Mouse (Mus musculus) forebrain, postnatal 0 days (tissue): ENCODE measurements at regions not wholly inside any gene's neighbourhood (a gene's known extent, or its start where the extent isn't known, plus 50 kb on each side); places are given as distances from the start of the nearest gene placed in this dataset.

Experiments used
- ATAC-seq: fragments of 200-750 bp; cut with Nextera tagmentation; 2 replicates; pipeline ENCODE4 v1.8.0; 2017; ENCODE audit warnings: mild to moderate bottlenecking, moderate library complexity
- DNase-seq: peaks from one replicate; pipeline ENCODE4 v3.0.0-alpha.2; 2015
- H3K27ac ChIP-seq: fragments of 300-500 bp; sonication (generic); 2 replicates; pipeline ENCODE4 v1.5.1; 2014; ENCODE audit warnings: low read depth, mild to moderate bottlenecking, antibody characterized with exemption, low read length, moderate library complexity, mixed read lengths
- H3K27me3 ChIP-seq: fragments of 300-500 bp; sonication (generic); 2 replicates; pipeline ENCODE4 v1.6.1; 2014; ENCODE audit warnings: mild to moderate bottlenecking, low read length, mixed read lengths; ENCODE audit not compliant: insufficient read depth
- H3K36me3 ChIP-seq: fragments of 300-500 bp; sonication (generic); 2 replicates; pipeline ENCODE4 v1.6.1; 2014; ENCODE audit warnings: mild to moderate bottlenecking, moderate library complexity; ENCODE audit not compliant: insufficient read depth
- H3K4me1 ChIP-seq: fragments of 300-500 bp; sonication (generic); 2 replicates; pipeline ENCODE4 v1.6.1; 2014; ENCODE audit warnings: antibody characterized with exemption; ENCODE audit not compliant: insufficient read depth
- H3K4me2 ChIP-seq: fragments of 300-500 bp; sonication (generic); 2 replicates; pipeline ENCODE4 v1.6.1; 2014; ENCODE audit warnings: low read depth, mild to moderate bottlenecking, moderate library complexity
- H3K4me3 ChIP-seq: fragments of 300-500 bp; sonication (generic); 2 replicates; pipeline ENCODE4 v1.5.1; 2014; ENCODE audit warnings: low read depth, low read length, mixed read lengths
- H3K9ac ChIP-seq: fragments of 300-500 bp; sonication (generic); 2 replicates; pipeline ENCODE4 v1.6.1; 2014; ENCODE audit warnings: mild to moderate bottlenecking
- H3K9me3 ChIP-seq: fragments of 300-500 bp; sonication (generic); 2 replicates; pipeline ENCODE4 v1.6.1; 2016; ENCODE audit warnings: low read length
- CTCF ChIP-seq: sonication (generic); IDR thresholded peaks from 2 replicates; pipeline ENCODE4 v1.5.1; 2016; ENCODE audit warnings: antibody characterized with exemption, control low read depth, low read depth
- WGBS: fragments of 180-500 bp; shearing (Covaris S2); extraction: QIAGEN DNeasy Blood & Tissue Kit; methylation state at CpG from one replicate; pipeline ENCODE4 v1.1.7; 2014; 5-methylcytosine and 5-hydroxymethylcytosine counted together

DNA sequence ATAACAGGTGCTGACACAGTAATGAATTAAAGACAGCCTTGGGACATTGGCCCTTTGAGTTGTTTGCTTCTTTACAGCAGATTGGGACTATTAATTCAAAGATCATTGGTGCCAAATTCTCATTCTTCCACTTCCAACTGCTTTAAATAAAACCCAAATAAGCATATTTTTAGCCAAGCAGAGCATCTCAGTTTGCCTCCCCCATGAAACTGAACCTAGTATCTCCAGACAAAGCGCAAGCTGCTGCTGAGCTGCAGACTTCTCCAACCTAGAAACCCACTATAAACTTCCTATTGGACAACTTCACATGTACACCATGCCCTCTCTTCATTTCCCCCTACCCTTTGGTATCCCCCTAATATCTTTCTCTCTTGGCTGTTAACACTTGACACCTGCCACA is 564.6 kb upstream of the Gm21961 start:
- no peak for TF ChIP-seq CTCF
- no peaks in the 10 kb centered on the region for H3K9me3 ChIP-seq
- no peaks in the 10 kb centered on the region for H3K36me3 ChIP-seq
- H3K4me2 ChIP-seq: no peak overlapping the region
- ATAC-seq (no peak), DNase-seq (no peak)
- H3K9ac ChIP-seq: no peak overlapping the region
- WGBS: 84% methylated on average over 1 of the region's 1 CpGs
- H3K4me3 ChIP-seq: no peak overlapping the region
- H3K4me1 ChIP-seq: no peaks in the 10 kb centered on the region
- H3K27ac ChIP-seq: no peak overlapping the region
- H3K27me3 ChIP-seq: no peaks in the 10 kb centered on the region

DNA sequence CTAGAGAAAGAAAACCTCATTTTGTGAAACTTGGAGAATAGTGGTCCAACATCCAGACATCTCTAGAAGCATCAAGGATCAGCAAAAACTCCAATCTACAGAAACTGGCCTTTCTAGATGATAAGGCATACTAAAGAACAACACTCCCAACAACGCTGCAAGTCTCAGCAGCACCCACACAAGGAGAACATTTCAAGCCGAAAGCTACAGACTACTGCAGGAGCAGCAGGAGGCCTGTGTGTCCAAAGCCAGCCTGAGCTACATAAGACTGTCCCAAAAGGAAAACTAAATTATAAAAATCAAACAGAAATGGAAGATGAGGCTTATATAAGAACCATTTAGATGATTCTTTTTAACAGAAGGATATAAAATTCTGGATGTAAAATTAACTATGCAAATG is 553.2 kb upstream of the Gm21961 start:
- no peak overlapping the region for H3K9ac ChIP-seq
- 83% methylated on average over 2 of the region's 2 CpGs for WGBS
- H3K4me2 ChIP-seq: no peak overlapping the region
- no peaks in the 10 kb centered on the region for H3K4me1 ChIP-seq
- no peaks in the 10 kb centered on the region for H3K9me3 ChIP-seq
- H3K4me3 ChIP-seq: no peak overlapping the region
- no peak for TF ChIP-seq CTCF
- no peak for ATAC-seq
- no peaks in the 10 kb centered on the region for H3K27me3 ChIP-seq
- DNase-seq: no peak
- H3K36me3 ChIP-seq: no peaks in the 10 kb centered on the region
- no peak overlapping the region for H3K27ac ChIP-seq

DNA sequence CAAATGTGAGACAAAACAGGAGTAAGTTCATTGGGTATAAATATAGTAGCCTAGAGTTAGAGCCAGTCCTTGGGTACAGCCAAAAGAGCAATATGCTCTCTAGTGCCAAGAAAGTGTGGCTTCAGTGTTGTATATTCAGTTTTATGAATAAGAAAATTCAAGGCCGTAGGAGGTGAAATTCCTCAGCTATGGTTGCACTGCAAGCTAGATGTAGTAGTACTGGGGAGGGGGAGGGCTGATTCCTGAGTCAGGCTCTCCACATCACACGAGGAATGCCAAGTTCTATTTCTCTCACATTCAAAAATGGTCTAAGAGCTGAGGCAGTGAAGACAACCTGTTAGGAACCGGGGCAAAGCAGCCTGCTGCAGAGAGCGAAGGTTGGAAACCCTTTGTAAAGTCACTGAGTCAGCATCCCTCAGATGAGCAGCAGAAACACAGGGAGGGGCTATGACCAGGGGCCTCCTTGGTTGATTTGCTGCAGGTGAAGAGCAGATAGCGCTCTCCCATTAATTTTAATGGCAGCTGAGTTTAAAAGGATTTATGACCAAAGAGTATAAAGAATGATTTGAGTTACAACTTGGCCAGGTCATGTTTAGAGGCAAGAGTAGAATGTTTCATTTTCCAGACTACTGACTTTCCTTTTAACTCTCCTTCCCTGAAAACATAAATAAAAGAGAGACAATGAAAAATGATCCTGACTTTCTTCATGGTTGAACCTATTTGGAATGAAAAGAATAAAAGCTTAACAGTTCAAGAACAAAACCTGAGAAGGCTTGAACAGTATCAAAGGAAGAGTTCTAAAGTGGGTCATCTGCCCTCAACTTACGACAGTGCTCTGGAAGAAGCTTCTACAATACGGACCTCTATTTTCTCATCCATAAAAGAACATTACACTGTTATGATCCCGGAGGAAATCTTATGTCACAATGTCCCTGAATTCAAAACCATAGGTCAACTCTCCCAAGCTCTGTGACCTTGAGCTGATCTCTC is 543.4 kb upstream of the Gm21961 start:
- no peak for ATAC-seq
- WGBS: 86% methylated on average over 8 of the region's 8 CpGs

DNA sequence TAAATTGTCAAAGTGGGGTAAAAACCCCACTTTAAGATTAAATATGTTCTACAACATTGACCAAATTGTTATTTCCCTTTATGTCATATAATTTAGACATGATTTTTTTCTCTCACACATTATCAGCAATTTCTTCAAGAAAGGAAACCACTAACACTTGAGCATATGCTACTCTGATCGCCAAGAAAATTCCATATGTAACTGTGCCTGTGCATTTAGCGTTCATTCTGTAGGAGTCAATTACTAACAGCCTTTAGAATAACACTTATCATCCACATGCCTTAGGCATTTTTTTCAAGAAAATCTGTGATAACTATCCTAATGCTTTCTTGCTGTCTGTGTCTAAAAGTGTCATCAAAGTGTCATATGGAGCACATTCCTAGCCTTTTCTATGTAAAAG is 534.3 kb upstream of the Gm21961 start:
- WGBS: 64% methylated on average over 2 of the region's 2 CpGs
- H3K9ac ChIP-seq: no peak overlapping the region
- no peak for ATAC-seq
- no peaks in the 10 kb centered on the region for H3K27me3 ChIP-seq
- H3K36me3 ChIP-seq: no peaks in the 10 kb centered on the region
- no peak overlapping the region for H3K4me2 ChIP-seq
- no peak for TF ChIP-seq CTCF
- no peaks in the 10 kb centered on the region for H3K4me1 ChIP-seq
- no peak overlapping the region for H3K27ac ChIP-seq
- H3K9me3 ChIP-seq: no peaks in the 10 kb centered on the region
- DNase-seq: no peak
- no peak overlapping the region for H3K4me3 ChIP-seq

More for the DNA sequence above, 543.4 kb upstream of the Gm21961 start:
- H3K4me2 ChIP-seq: no peak overlapping the region
- no peak overlapping the region for H3K4me3 ChIP-seq
- H3K9me3 ChIP-seq: no peaks in the 10 kb centered on the region
- no peaks in the 10 kb centered on the region for H3K4me1 ChIP-seq
- no peak overlapping the region for H3K27ac ChIP-seq
- no peaks in the 10 kb centered on the region for H3K36me3 ChIP-seq
- no peaks in the 10 kb centered on the region for H3K27me3 ChIP-seq
- H3K9ac ChIP-seq: no peak overlapping the region
- DNase-seq: no peak
- TF ChIP-seq CTCF: no peak

DNA sequence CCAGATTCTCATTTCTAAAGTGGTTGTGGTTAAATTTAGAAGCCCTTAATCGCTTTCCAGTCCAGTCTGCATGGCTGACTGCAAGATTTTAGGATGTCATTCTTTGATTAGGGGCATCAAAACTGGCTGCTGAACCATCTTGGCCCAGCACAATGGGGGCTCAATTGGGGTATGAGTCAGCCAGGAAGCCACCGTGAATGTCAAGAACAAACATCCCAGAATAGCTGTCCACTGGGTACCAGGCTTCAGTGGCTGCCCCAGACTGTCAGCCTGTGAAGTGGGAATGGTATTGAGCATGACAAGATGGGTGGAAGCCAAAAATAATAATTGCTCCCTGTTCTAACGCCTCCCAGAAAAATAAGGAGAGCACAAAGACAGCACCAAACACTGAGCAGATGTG is 520.9 kb upstream of the Gm21961 start:
- no peaks in the 10 kb centered on the region for H3K9me3 ChIP-seq
- H3K4me2 ChIP-seq: no peak overlapping the region
- TF ChIP-seq CTCF: no peak
- no peaks in the 10 kb centered on the region for H3K4me1 ChIP-seq
- no peak overlapping the region for H3K4me3 ChIP-seq
- WGBS: 53% methylated on average over 3 of the region's 3 CpGs
- no peak for DNase-seq
- H3K9ac ChIP-seq: no peak overlapping the region
- ATAC-seq: no peak
- no peaks in the 10 kb centered on the region for H3K36me3 ChIP-seq
- H3K27me3 ChIP-seq: no peaks in the 10 kb centered on the region
- H3K27ac ChIP-seq: no peak overlapping the region

DNA sequence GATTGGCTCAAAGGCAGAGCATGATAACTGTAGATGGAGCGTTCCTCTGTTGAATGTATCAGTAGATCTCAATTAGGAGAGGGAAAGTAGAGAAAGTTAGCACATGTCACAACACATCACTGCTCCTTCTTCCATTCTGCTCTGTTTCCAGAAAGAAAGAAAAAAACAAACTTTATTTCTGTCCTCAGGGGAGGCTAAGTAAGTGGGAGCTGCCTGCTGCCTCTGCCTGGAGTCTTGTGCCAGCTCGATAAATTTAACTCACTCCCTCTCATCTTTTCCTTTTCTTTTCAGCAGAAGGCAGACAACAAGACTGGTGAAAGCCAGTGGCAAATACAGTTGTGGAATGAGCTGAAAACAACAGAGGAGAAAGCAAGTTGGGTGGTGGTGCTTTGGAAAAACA is 517.5 kb upstream of the Gm21961 start:
- H3K4me3 ChIP-seq: no peak overlapping the region
- H3K36me3 ChIP-seq: no peaks in the 10 kb centered on the region
- no peaks in the 10 kb centered on the region for H3K9me3 ChIP-seq
- no peak overlapping the region for H3K27ac ChIP-seq
- DNase-seq (no peak), ATAC-seq (peak; percentile 42; the same call in 1 of the 2 replicates)
- H3K27me3 ChIP-seq: no peaks in the 10 kb centered on the region
- no peak overlapping the region for H3K9ac ChIP-seq
- 77% methylated on average over 2 of the region's 2 CpGs for WGBS
- no peaks in the 10 kb centered on the region for H3K4me1 ChIP-seq
- no peak for TF ChIP-seq CTCF
- H3K4me2 ChIP-seq: no peak overlapping the region

DNA sequence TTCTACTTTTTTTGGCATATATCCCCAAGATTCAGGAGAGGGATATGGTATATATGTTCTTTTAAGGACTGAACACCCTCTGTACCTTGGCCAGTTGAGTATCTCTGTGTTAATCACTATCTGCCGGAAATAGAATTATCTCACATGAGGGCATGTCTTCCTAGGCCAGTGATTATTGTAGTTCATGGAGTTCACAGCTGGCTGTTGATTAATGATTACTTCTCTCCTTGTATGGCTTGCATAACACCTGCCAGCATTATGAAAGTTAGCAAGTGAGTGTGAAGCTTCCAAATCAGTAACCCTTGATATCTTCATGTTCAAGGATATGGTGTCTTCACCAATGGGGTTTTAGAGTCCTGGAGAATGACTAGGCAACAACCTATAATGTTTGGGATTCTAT is 488.0 kb upstream of the Gm21961 start:
- Histone ChIP-seq H3K9me3 (no peaks in the 10 kb centered on the region), H3K4me3 (no peak overlapping the region), H3K27ac (no peak overlapping the region), H3K4me2 (no peak overlapping the region), H3K36me3 (no peaks in the 10 kb centered on the region), H3K4me1 (no peaks in the 10 kb centered on the region), H3K9ac (no peak overlapping the region), H3K27me3 (no peaks in the 10 kb centered on the region)
- DNase-seq (no peak), ATAC-seq (no peak)
- 95% methylated on average over 1 of the region's 1 CpGs for WGBS
- TF ChIP-seq CTCF: no peak
